Mouse (Mus musculus) erythroid progenitor cell, adult 5-6 weeks (primary cell): ENCODE measurements around the gene Rgs9. TPM values are rescaled to one million over a fixed set of nuclear protein-coding genes. Genes with fewer than 3 reads are reported as not detected.

Source experiments
- ATAC-seq: replicated peaks from 2 replicates; pipeline ENCODE4 v1.8.0; 2016; ENCODE audit warnings: moderate number of reproducible peaks, mild to moderate bottlenecking, moderate TSS enrichment, inconsistent platforms; ENCODE audit not compliant: poor library complexity, low FRiP score, severe bottlenecking
- total RNA-seq, 2 experiments: library from RNA; stranded (forward) in 1 of 2; stranded (reverse) in 1 of 2; fragments of 150-400 nt in 1 of 2; fragments of 186-747, 209-891 nt in 1 of 2; gene quantifications; 2 replicates each; pipeline versions ENCODE4 v1.2.3 to v1.2.4; 2015 to 2017; ENCODE audit warnings: low replicate concordance in 2 of 2

Rgs9 gene
- total RNA-seq, 2 experiments from 2014 or later, result not detected

- ATAC-seq, result no peak
Observed at GRCm38 (mm10) chr11:109250566-109250965, 47.4 kb downstream of the Rgs9 start.

GRCm38 (mm10) chr11:109246920-109247319 is 51.0 kb downstream of the Rgs9 start:
- ATAC-seq, result no peak

GRCm38 (mm10) chr11:109244635-109245360 is 53.1 kb downstream of the Rgs9 start:
- ATAC-seq, result 0 out of 2 replicates have a peak, but pooled peaks have one; percentile 64

GRCm38 (mm10) chr11:109240126-109240525 is 57.8 kb downstream of the Rgs9 start:
- no peak for ATAC-seq

GRCm38 (mm10) chr11:109238671-109239070 is 59.3 kb downstream of the Rgs9 start:
- ATAC-seq, result no peak

- no peak for ATAC-seq
Observed at GRCm38 (mm10) chr11:109237796-109238195, 60.1 kb downstream of the Rgs9 start.

- ATAC-seq, result no peak
Observed at GRCm38 (mm10) chr11:109233627-109234026, 64.3 kb downstream of the Rgs9 start.

- ATAC-seq, result no peak
Observed at GRCm38 (mm10) chr11:109232811-109233210, 65.1 kb downstream of the Rgs9 start.

GRCm38 (mm10) chr11:109227139-109227538 is 70.8 kb downstream of the Rgs9 start:
- ATAC-seq, result no peak

- ATAC-seq, result no peak
Observed at GRCm38 (mm10) chr11:109221209-109222007, 76.5 kb downstream of the Rgs9 start.

GRCm38 (mm10) chr11:109218722-109219430 is 79.1 kb downstream of the Rgs9 start:
- no peak for ATAC-seq

- no peak for ATAC-seq
Observed at GRCm38 (mm10) chr11:109217827-109218536, 79.9 kb downstream of the Rgs9 start.

- ATAC-seq, result no peak
Observed at GRCm38 (mm10) chr11:109210772-109211171, 87.2 kb downstream of the Rgs9 start.

- no peak for ATAC-seq
Observed at GRCm38 (mm10) chr11:109210341-109210740, 87.6 kb downstream of the Rgs9 start.

GRCm38 (mm10) chr11:109206732-109207131 is 91.2 kb downstream of the Rgs9 start:
- ATAC-seq, result no peak

- no peak for ATAC-seq
Observed at GRCm38 (mm10) chr11:109206028-109206427, 91.9 kb downstream of the Rgs9 start.

GRCm38 (mm10) chr11:109199612-109200293 is 98.2 kb downstream of the Rgs9 start:
- ATAC-seq, result no peak

GRCm38 (mm10) chr11:109192673-109193557 is 105.0 kb downstream of the Rgs9 start:
- peak; percentile 67 for ATAC-seq
